Comparison of ENCODE assay signal across 8 mouse cellular contexts in genomic region chr2:29620301-29620827, GRCm38 (mm10). TPM values are rescaled to one million over a fixed set of nuclear protein-coding genes. Genes with fewer than 3 reads are reported as not detected.
DNase-seq lines count a peak whose midpoint lies in the region; ATAC-seq and TF ChIP-seq lines count a peak whose summit lies in the region.

No protein-coding gene starts in this region.

- H3K4me1 ChIP-seq in kidney, embryonic 16.5 days (ENCODE audit: insufficient read depth, low read length), result peaks cover 31% of the 10 kb centered on the region
- H3K4me1 ChIP-seq in embryonic facial prominence, embryonic 15.5 days, result peaks cover 28% of the 10 kb centered on the region
- peaks cover 14% of the 10 kb centered on the region for H3K4me1 ChIP-seq in intestine, postnatal 0 days (replicated peaks; ENCODE audit: control insufficient read depth, insufficient read depth, low read length)
- H3K4me1 ChIP-seq in neural tube, embryonic 13.5 days (replicated peaks), result peaks cover 48% of the 10 kb centered on the region

- under 1% methylated on average over 15 of the region's 15 CpGs for WGBS in kidney, embryonic 16.5 days
- WGBS in embryonic facial prominence, embryonic 15.5 days, result under 1% methylated on average over 15 of the region's 15 CpGs
- 3% methylated on average over 15 of the region's 15 CpGs for WGBS in intestine, postnatal 0 days
- under 1% methylated on average over 15 of the region's 15 CpGs for WGBS in neural tube, embryonic 13.5 days

- no peak; the same call in 1 of the 2 replicates for ATAC-seq in kidney, embryonic 16.5 days (ENCODE audit: low FRiP score, low TSS enrichment)
- no peak; the same call in 1 of the 2 replicates for ATAC-seq in embryonic facial prominence, embryonic 15.5 days (ENCODE audit: insufficient number of reproducible peaks, low FRiP score, low TSS enrichment, low read depth)
- peak; percentile 14; the same call in 1 of the 2 replicates for ATAC-seq in intestine, postnatal 0 days
- ATAC-seq in neural tube, embryonic 13.5 days (ENCODE audit: low read depth), result peak; percentile 40; the same call in 1 of the 2 replicates

- H3K27ac ChIP-seq in kidney, embryonic 16.5 days (ENCODE audit: low read length), result peak overlapping the region; percentile 85
- H3K27ac ChIP-seq in embryonic facial prominence, embryonic 15.5 days (replicated peaks), result peak overlapping the region; percentile 83
- H3K27ac ChIP-seq in intestine, postnatal 0 days (ENCODE audit: low read depth, low read length), result peak overlapping the region; percentile 90
- peak overlapping the region; percentile 93 for H3K27ac ChIP-seq in neural tube, embryonic 13.5 days (replicated peaks)

- peak overlapping the region; percentile 87 for H3K4me3 ChIP-seq in kidney, embryonic 16.5 days (ENCODE audit: low read length)
- peak overlapping the region; percentile 82 for H3K4me3 ChIP-seq in embryonic facial prominence, embryonic 15.5 days (replicated peaks)
- peak overlapping the region; percentile 64 for H3K4me3 ChIP-seq in intestine, postnatal 0 days (ENCODE audit: low read depth, low read length)
- H3K4me3 ChIP-seq in neural tube, embryonic 13.5 days, result peak overlapping the region; percentile 85

- peak overlapping the region; percentile 91 for H3K9ac ChIP-seq in kidney, embryonic 16.5 days (replicated peaks; ENCODE audit: low read length)
- peak overlapping the region; percentile 76 for H3K9ac ChIP-seq in embryonic facial prominence, embryonic 15.5 days
- H3K9ac ChIP-seq in intestine, postnatal 0 days (ENCODE audit: low read depth, low read length), result peak overlapping the region; percentile 90
- H3K9ac ChIP-seq in neural tube, embryonic 13.5 days, result peak overlapping the region; percentile 91

- H3K27me3 ChIP-seq in kidney, embryonic 16.5 days (ENCODE audit: insufficient read depth, low read length), result no peaks in the 10 kb centered on the region
- no peaks in the 10 kb centered on the region for H3K27me3 ChIP-seq in embryonic facial prominence, embryonic 15.5 days
- no peaks in the 10 kb centered on the region for H3K27me3 ChIP-seq in intestine, postnatal 0 days (replicated peaks; ENCODE audit: control insufficient read depth, insufficient read depth, low read length)
- no peaks in the 10 kb centered on the region for H3K27me3 ChIP-seq in neural tube, embryonic 13.5 days

- no peak for DNase-seq in kidney, adult 18-20 months
- DNase-seq in Muller cell, postnatal 12 days (ENCODE audit: inconsistent ontology term), result peak; percentile 81
- no peak for DNase-seq in T-cell, adult 2 months (ENCODE audit: low spot score)
- DNase-seq in spleen, adult 12 weeks (ENCODE audit: low spot score), result no peak

- no peak for TF ChIP-seq CTCF in intestine, postnatal 0 days (IDR thresholded peaks at IDR 0.05; ENCODE audit: low read depth)

- no peaks in the 10 kb centered on the region for H3K36me3 ChIP-seq in kidney, embryonic 16.5 days (ENCODE audit: insufficient read depth, low read length)
- no peaks in the 10 kb centered on the region for H3K36me3 ChIP-seq in embryonic facial prominence, embryonic 15.5 days
- no peaks in the 10 kb centered on the region for H3K36me3 ChIP-seq in intestine, postnatal 0 days (ENCODE audit: control insufficient read depth, insufficient read depth)
- no peaks in the 10 kb centered on the region for H3K36me3 ChIP-seq in neural tube, embryonic 13.5 days

- H3K9me3 ChIP-seq in kidney, embryonic 16.5 days (ENCODE audit: low read length), result no peaks in the 10 kb centered on the region
- no peaks in the 10 kb centered on the region for H3K9me3 ChIP-seq in embryonic facial prominence, embryonic 15.5 days (replicated peaks)
- no peaks in the 10 kb centered on the region for H3K9me3 ChIP-seq in intestine, postnatal 0 days (ENCODE audit: control insufficient read depth)
- no peaks in the 10 kb centered on the region for H3K9me3 ChIP-seq in neural tube, embryonic 13.5 days

- peak overlapping the region; percentile 93 for H3K4me2 ChIP-seq in kidney, embryonic 16.5 days (replicated peaks; ENCODE audit: low read depth, low read length)
- peak overlapping the region; percentile 59 for H3K4me2 ChIP-seq in embryonic facial prominence, embryonic 15.5 days (replicated peaks)
- H3K4me2 ChIP-seq in intestine, postnatal 0 days (replicated peaks; ENCODE audit: low read depth), result peak overlapping the region; percentile 80
- peak overlapping the region; percentile 85 for H3K4me2 ChIP-seq in neural tube, embryonic 13.5 days

RNA-seq across cellular contexts. Expression of gene Rapgef1, which starts 0.8 kb away (rescaled TPM):
- 13.3 and 13.6 TPM in 2 replicates for polyA plus RNA-seq in kidney, embryonic 16.5 days (2015; fragmentation: Nextera tagmentation; extraction: Ambion mirVana)
- polyA plus RNA-seq in embryonic facial prominence, embryonic 15.5 days (2015; fragmentation: Nextera tagmentation; extraction: Ambion mirVana), result 17.0 and 18.6 TPM in 2 replicates
- 6.1 and 6.3 TPM in 2 replicates for polyA plus RNA-seq in intestine, postnatal 0 days (2015; fragmentation: Nextera tagmentation; extraction: Ambion mirVana)
- 13.5 and 15.5 TPM in 2 replicates for polyA plus RNA-seq in neural tube, embryonic 13.5 days (2015; fragmentation: Nextera tagmentation; extraction: Ambion mirVana)

Comparison
In these comparisons a context has a peak if more than half of its experiments do, and no peak if none do; other contexts are left out.
1. ATAC-seq: peak in intestine, postnatal 0 days (single experiment) and neural tube, embryonic 13.5 days (single experiment); none in kidney, embryonic 16.5 days (single experiment) and embryonic facial prominence, embryonic 15.5 days (single experiment).
2. Peak in every context shown above with its lines, with median percentiles within 50 percentile points of each other: H3K27ac ChIP-seq, H3K4me2 ChIP-seq, H3K4me3 ChIP-seq and H3K9ac ChIP-seq.